Mouse (Mus musculus) neural tube, postnatal 0 days (tissue): ENCODE results near the gene Olfr669. TPM values are rescaled to one million over a fixed set of nuclear protein-coding genes. Genes with fewer than 3 reads are reported as not detected.

Experiments
- polyA plus RNA-seq: library from polyadenylated mRNA; unstranded; fragments of >200 nt; fragmentation: Nextera tagmentation; extraction: Ambion mirVana; gene quantifications from 2 replicates; pipeline ENCODE4 v1.2.1, GENCODE M21; 2015

The Olfr669 gene
- not detected in 2 replicates for polyA plus RNA-seq

GRCm38 (mm10) chr7:104933940-104934339 is at the start of gene Olfr669:
Gene Olfr669, plus strand, starts transcription at chr7:104934240.

DNA sequence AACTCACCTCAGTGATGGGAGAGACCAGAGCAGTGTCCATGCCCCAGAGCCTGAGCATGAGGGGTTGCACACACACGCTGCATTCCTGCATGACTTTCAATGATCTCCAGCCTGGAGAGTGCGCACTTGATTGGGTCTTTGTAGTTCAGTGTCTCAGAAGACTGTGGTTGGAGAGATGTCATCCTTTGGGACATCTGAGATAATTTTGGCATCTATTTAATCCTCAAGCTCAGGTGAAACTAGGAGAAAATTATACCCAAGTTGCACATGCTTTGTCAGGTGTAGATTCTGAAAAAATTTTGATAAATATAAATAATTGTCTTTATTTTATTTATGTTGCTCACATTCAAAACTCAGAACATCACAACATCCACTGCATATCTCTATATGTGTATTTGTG is 38.2 kb upstream of the Olfr669 start, which contains the start of gene Olfr666:
Gene Olfr666 (minus strand): TSS at position 101 of the 400 bp plus-strand sequence.

GRCm38 (mm10) chr7:104921382-104921781 is 12.7 kb upstream of the Olfr669 start, which contains the start of gene Olfr667:
Gene Olfr667, minus strand, starts transcription at chr7:104921482.

GRCm38 (mm10) chr7:104927957-104928356 is 6.1 kb upstream of the Olfr669 start, which contains the start of gene Olfr668:
Gene Olfr668, minus strand, starts transcription at chr7:104928057.

DNA sequence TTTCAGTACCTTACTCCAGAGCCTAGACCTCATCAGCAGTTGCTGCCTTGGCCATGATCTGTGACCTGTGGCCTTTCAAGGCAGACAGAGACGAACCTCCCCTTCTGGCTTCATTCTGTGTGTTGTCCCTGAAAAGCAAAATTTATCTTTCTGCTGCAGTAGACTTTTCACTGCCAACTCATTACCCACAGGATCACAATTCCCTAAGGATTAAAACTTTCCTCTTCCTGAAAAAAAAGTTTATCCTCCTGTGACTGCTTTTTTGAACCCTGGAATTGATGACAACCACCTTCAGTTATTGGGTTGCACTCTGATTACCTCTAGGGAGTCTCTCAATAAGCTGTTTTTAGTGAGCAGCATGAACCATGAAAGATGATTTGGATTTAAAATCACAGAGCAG is 28.5 kb downstream of the Olfr669 start, which contains the start of gene Olfr670:
Gene Olfr670 (minus strand): TSS at position 101 of the 400 bp plus-strand sequence.

DNA sequence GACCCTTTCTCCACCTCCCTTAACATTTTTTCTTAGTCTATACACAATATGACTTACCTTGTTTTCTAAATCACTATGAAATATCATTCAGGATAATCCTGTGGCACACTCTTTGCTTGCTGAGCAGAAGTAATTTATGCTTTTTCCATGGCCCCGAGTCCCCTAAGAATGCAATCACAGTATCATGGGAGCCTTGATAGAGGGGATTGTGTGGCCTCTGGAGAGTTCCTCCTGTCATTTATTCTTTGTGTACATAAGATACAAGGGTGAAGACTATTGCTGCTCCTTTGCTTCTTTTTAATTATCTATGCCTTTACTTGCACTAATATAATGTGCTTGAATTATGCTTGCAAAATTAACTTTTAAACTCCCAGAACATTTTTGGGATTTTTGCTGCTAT is 45.0 kb downstream of the Olfr669 start, which contains the start of gene Olfr671:
Gene Olfr671 (minus strand): TSS at position 101 of the 400 bp plus-strand sequence.

Other genes starting within 250 kb of the Olfr669 start
- not detected in 2 replicates for gene Olfr661, start 247.7 kb upstream of the Olfr669 start, polyA plus RNA-seq
- not detected in 2 replicates for gene Usp17le, start 156.8 kb upstream of the Olfr669 start, polyA plus RNA-seq
- not detected in 2 replicates for gene Usp17lb, start 91.6 kb upstream of the Olfr669 start, polyA plus RNA-seq
- gene Usp17la, start 77.2 kb upstream of the Olfr669 start, polyA plus RNA-seq, result not detected in 2 replicates
- gene Olfr665, start 56.2 kb upstream of the Olfr669 start, polyA plus RNA-seq, result not detected in 2 replicates
- gene Olfr666, start 38.3 kb upstream of the Olfr669 start, polyA plus RNA-seq, result not detected in 2 replicates
- gene Olfr667, start 12.8 kb upstream of the Olfr669 start, polyA plus RNA-seq, result not detected in 2 replicates
- not detected in 2 replicates for gene Olfr668, start 6.2 kb upstream of the Olfr669 start, polyA plus RNA-seq
- not detected in 2 replicates for gene Olfr670, start 28.4 kb downstream of the Olfr669 start, polyA plus RNA-seq
- not detected in 2 replicates for gene Olfr671, start 44.9 kb downstream of the Olfr669 start, polyA plus RNA-seq
- gene Olfr672, start 67.8 kb downstream of the Olfr669 start, polyA plus RNA-seq, result not detected in 2 replicates
- not detected in 2 replicates for gene Olfr675, start 94.2 kb downstream of the Olfr669 start, polyA plus RNA-seq
- gene Olfr676, start 98.5 kb downstream of the Olfr669 start, polyA plus RNA-seq, result not detected in 2 replicates
- not detected in 2 replicates for gene Olfr677, start 117.1 kb downstream of the Olfr669 start, polyA plus RNA-seq
- not detected in 2 replicates for gene Olfr678, start 130.2 kb downstream of the Olfr669 start, polyA plus RNA-seq
- not detected in 2 replicates for gene Olfr679, start 147.0 kb downstream of the Olfr669 start, polyA plus RNA-seq
- gene Olfr680-ps1, start 158.6 kb downstream of the Olfr669 start, polyA plus RNA-seq, result not detected in 2 replicates
- gene Olfr681, start 182.6 kb downstream of the Olfr669 start, polyA plus RNA-seq, result not detected in 2 replicates
- not detected in 2 replicates for gene Olfr683, start 212.8 kb downstream of the Olfr669 start, polyA plus RNA-seq
- gene Olfr684, start 229.4 kb downstream of the Olfr669 start, polyA plus RNA-seq, result not detected in 2 replicates